Mouse (Mus musculus): ENCODE data around the gene Agl.
"Not testable (repeated sequence)": the region's sequence is repeated elsewhere in the genome, so short reads cannot be mapped to it uniquely, and the experiment has no call there.

The Agl gene

GRCm38 (mm10) chr3:116751191-116751860 is 56.6 kb downstream of the Agl start:
- DNase-seq (ENCODE audit: low read depth in 1 of 2, low spot score in 2 of 2): peak in 1 of 2 experiments; percentile 9

GRCm38 (mm10) chr3:116748391-116749170 is 59.4 kb downstream of the Agl start:
- DNase-seq (ENCODE audit: low read depth in 1 of 2, low spot score in 2 of 2): no peak

GRCm38 (mm10) chr3:116747648-116748047 is 60.3 kb downstream of the Agl start:
- DNase-seq (ENCODE audit: low read depth in 1 of 2, low spot score in 2 of 2): not testable (repeated sequence)

- DNase-seq (ENCODE audit: low read depth in 1 of 2, low spot score in 2 of 2): no peak
These were observed 67.0 kb downstream of the Agl start for GRCm38 (mm10) chr3:116740963-116741362.

GRCm38 (mm10) chr3:116740106-116740505 is 67.9 kb downstream of the Agl start:
- DNase-seq (ENCODE audit: low read depth in 1 of 2, low spot score in 2 of 2): no peak

- DNase-seq (ENCODE audit: low read depth in 1 of 2, low spot score in 2 of 2): peak; percentile 9 to 24
These were observed 70.6 kb downstream of the Agl start for GRCm38 (mm10) chr3:116737326-116737731.

GRCm38 (mm10) chr3:116729483-116730174 is 78.3 kb downstream of the Agl start:
- DNase-seq (ENCODE audit: low read depth in 1 of 2, low spot score in 2 of 2): no peak

- DNase-seq (ENCODE audit: low read depth in 1 of 2, low spot score in 2 of 2): no peak
These were observed 81.2 kb downstream of the Agl start for GRCm38 (mm10) chr3:116726807-116727206.

GRCm38 (mm10) chr3:116723496-116724481 is 84.2 kb downstream of the Agl start:
- DNase-seq (ENCODE audit: low read depth in 1 of 2, low spot score in 2 of 2): no peak

- DNase-seq (ENCODE audit: low read depth in 1 of 2, low spot score in 2 of 2): no peak
These were observed 85.0 kb downstream of the Agl start for GRCm38 (mm10) chr3:116722980-116723379.

GRCm38 (mm10) chr3:116718951-116719350 is 89.0 kb downstream of the Agl start:
- DNase-seq (ENCODE audit: low read depth in 1 of 2, low spot score in 2 of 2): no peak

- no peak for DNase-seq (ENCODE audit: low read depth in 1 of 2, low spot score in 2 of 2)
These were observed 94.9 kb downstream of the Agl start for GRCm38 (mm10) chr3:116713031-116713430.

- DNase-seq (ENCODE audit: low read depth in 1 of 2, low spot score in 2 of 2): no peak
These were observed 95.5 kb downstream of the Agl start, which contains the start of gene Slc35a3 for GRCm38 (mm10) chr3:116712436-116712881. Slc35a3 (minus strand) TSS chr3:116712831.

- DNase-seq (ENCODE audit: low read depth in 1 of 2, low spot score in 2 of 2): peak; percentile 44 to 68
These were observed 96.1 kb downstream of the Agl start for GRCm38 (mm10) chr3:116711624-116712435.

- no peak for DNase-seq (ENCODE audit: low read depth in 1 of 2, low spot score in 2 of 2)
These were observed 97.0 kb downstream of the Agl start for GRCm38 (mm10) chr3:116710941-116711340.

- DNase-seq (ENCODE audit: low read depth in 1 of 2, low spot score in 2 of 2): no peak
These were observed 102.2 kb downstream of the Agl start for GRCm38 (mm10) chr3:116705637-116706204.

GRCm38 (mm10) chr3:116703835-116704234 is 104.1 kb downstream of the Agl start:
- DNase-seq (ENCODE audit: low read depth in 1 of 2, low spot score in 2 of 2): no peak

GRCm38 (mm10) chr3:116702647-116703272 is 105.2 kb downstream of the Agl start:
- DNase-seq (ENCODE audit: low read depth in 1 of 2, low spot score in 2 of 2): no peak

- no peak for DNase-seq (ENCODE audit: low read depth in 1 of 2, low spot score in 2 of 2)
These were observed 106.4 kb downstream of the Agl start for GRCm38 (mm10) chr3:116701601-116702000.
